Mouse (Mus musculus) limb, embryonic 13.5 days (tissue): ENCODE data around the gene Anapc10. TPM values are rescaled to one million over a fixed set of nuclear protein-coding genes. Genes with fewer than 3 reads are reported as not detected.
"Not testable (repeated sequence)": the region's sequence is repeated elsewhere in the genome, so short reads cannot be mapped to it uniquely, and the experiment has no call there.

Source experiments
- ATAC-seq: fragments of 200-750 bp; cut with Nextera tagmentation; 2 replicates; pipeline ENCODE4 v1.8.0; 2017; ENCODE audit warnings: low read depth, moderate number of reproducible peaks, moderate TSS enrichment; ENCODE audit not compliant: low FRiP score
- H3K27ac ChIP-seq: fragments of 300-500 bp; sonication (generic); 2 replicates; pipeline ENCODE4 v1.5.1; 2015; ENCODE audit warnings: inconsistent platforms, mild to moderate bottlenecking, moderate library complexity
- H3K27me3 ChIP-seq: fragments of 300-500 bp; sonication (generic); 2 replicates; pipeline ENCODE4 v1.6.1; 2015; ENCODE audit warnings: mild to moderate bottlenecking, inconsistent platforms
- H3K36me3 ChIP-seq: fragments of 300-500 bp; sonication (generic); 2 replicates; pipeline ENCODE4 v1.6.1; 2015; ENCODE audit warnings: inconsistent platforms, mild to moderate bottlenecking, moderate library complexity
- H3K4me1 ChIP-seq: fragments of 300-500 bp; sonication (generic); 2 replicates; pipeline ENCODE4 v1.6.1; 2015; ENCODE audit warnings: inconsistent platforms
- H3K4me2 ChIP-seq: fragments of 300-500 bp; sonication (generic); replicated peaks from 2 replicates; pipeline ENCODE4 v1.6.1; 2015; ENCODE audit warnings: inconsistent platforms, mild to moderate bottlenecking, moderate library complexity
- H3K4me3 ChIP-seq: fragments of 300-500 bp; sonication (generic); 2 replicates; pipeline ENCODE4 v1.5.1; 2015; ENCODE audit warnings: moderate library complexity, mild to moderate bottlenecking, inconsistent platforms
- H3K9ac ChIP-seq: fragments of 300-500 bp; sonication (generic); 2 replicates; pipeline ENCODE4 v1.6.1; 2015; ENCODE audit warnings: mild to moderate bottlenecking, inconsistent platforms
- H3K9me3 ChIP-seq: fragments of 300-500 bp; sonication (generic); 2 replicates; pipeline ENCODE4 v1.6.1; 2016; ENCODE audit warnings: inconsistent platforms
- WGBS: fragments of 180-500 bp; shearing (Covaris S2); methylation state at CpG from one replicate; pipeline ENCODE4 v1.1.7; 2015; 5-methylcytosine and 5-hydroxymethylcytosine counted together
- polyA plus RNA-seq: library from polyadenylated mRNA; unstranded; fragments of >200 nt; fragmentation: Nextera tagmentation; extraction: Ambion mirVana; gene quantifications from 2 replicates; pipeline ENCODE4 v1.2.1, GENCODE M21; 2015

Gene Anapc10
- polyA plus RNA-seq, 1 experiment from 2014 or later, result 40.0 TPM

DNA sequence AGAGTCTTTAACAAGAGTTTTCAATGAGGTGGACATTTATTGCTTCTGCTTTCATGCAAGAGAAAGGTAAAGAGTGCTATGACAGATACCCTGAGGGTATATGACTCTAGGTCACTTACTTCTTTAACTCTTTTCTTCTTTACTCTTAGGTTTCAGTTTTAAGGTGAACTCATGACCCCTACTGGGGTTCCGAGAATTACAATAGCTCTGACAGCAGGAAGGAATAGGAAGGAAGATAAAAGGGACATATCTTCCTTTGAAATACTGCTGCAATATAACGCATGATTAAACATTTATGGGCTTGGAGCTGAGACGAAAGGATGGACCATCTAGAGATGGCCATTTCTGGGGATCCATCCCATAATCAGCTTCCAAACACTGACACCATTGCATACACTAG, 13.0 kb downstream of the Anapc10 start:
- Histone ChIP-seq H3K9ac (no peak overlapping the region), H3K27ac (no peak overlapping the region), H3K27me3 (no peaks in the 10 kb centered on the region), H3K4me2 (no peak overlapping the region), H3K36me3 (peaks cover 35% of the 10 kb centered on the region), H3K9me3 (no peaks in the 10 kb centered on the region), H3K4me3 (no peak overlapping the region), H3K4me1 (peaks cover 6% of the 10 kb centered on the region; the same call in 1 of the 2 replicates)
- 62% methylated on average over 3 of the region's 3 CpGs for WGBS
- no peak for ATAC-seq

DNA sequence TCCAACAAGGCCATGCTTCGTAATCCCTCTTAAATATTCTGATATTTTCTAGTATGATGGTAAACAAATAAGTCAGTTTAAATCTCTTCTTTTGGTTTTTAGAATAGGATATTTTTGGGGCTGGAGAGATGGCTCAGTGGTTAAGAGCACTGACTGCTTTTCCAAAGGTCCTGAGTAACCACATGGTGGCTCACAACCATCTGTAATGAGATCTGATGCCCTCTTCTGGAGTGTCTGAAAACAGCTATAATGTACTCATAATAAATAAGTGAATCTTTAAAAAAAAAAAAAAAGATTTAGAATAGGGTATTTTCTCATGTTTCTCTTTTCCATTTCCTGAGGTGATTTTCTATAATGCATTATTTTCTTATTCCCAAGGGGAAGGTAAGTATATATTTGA, 16.3 kb downstream of the Anapc10 start:
- no peaks in the 10 kb centered on the region for H3K27me3 ChIP-seq
- H3K4me1 ChIP-seq, result peaks cover 6% of the 10 kb centered on the region; the same call in 1 of the 2 replicates
- H3K27ac ChIP-seq, result no peak overlapping the region
- ATAC-seq, result no peak
- H3K36me3 ChIP-seq, result peaks cover 28% of the 10 kb centered on the region
- no peak overlapping the region for H3K4me3 ChIP-seq
- no peaks in the 10 kb centered on the region for H3K9me3 ChIP-seq
- no peak overlapping the region for H3K9ac ChIP-seq
- WGBS, result 95% methylated on average over 1 of the region's 1 CpGs
- H3K4me2 ChIP-seq, result no peak overlapping the region

DNA sequence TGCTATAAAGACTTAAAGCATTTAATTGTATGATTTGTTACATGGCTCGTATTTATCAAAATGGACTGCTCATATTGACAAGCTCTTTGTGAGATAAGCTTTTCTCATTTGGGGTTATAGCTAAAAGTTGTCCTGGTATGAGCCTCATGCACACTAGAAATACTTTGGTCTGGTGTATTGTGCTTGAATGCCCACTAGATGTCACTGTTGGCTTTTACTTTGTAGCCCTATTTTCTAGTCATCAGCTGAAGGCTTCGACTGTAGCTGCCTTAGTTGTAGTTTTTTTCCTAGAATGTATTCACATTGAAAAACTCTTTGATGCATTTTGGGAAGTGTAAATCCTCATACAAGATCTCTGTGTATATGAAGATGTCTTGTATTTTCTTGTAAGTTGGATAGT, 22.7 kb downstream of the Anapc10 start:
- Histone ChIP-seq H3K4me3 (no peak overlapping the region), H3K27ac (no peak overlapping the region), H3K9me3 (no peaks in the 10 kb centered on the region), H3K4me1 (no peaks in the 10 kb centered on the region), H3K9ac (no peak overlapping the region), H3K4me2 (no peak overlapping the region), H3K27me3 (no peaks in the 10 kb centered on the region), H3K36me3 (peaks cover 23% of the 10 kb centered on the region)
- no peak for ATAC-seq
- 13% methylated on average over 2 of the region's 2 CpGs for WGBS

DNA sequence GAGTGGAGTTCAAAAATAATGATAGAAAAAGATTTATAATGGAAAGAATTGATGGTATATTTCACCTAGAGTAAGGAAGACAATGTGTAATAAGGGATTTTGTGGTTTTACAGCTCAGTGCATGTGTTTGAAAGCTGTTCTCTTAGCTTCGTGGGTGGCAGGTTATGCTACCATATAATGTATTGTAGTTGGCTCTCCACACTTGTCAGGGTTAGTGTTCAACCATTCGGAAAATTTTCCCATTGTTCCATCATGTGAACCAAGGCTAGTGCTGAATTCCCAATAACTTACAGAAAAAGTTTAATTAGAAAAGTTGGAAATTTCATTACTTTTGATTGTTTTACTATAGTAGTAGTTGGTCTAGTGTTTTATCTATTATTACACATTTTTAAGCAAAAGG, 36.6 kb downstream of the Anapc10 start:
- H3K27ac ChIP-seq, result no peak overlapping the region
- H3K4me2 ChIP-seq, result no peak overlapping the region
- no peaks in the 10 kb centered on the region for H3K9me3 ChIP-seq
- H3K27me3 ChIP-seq, result no peaks in the 10 kb centered on the region
- H3K36me3 ChIP-seq, result peaks cover 9% of the 10 kb centered on the region
- peaks cover 3% of the 10 kb centered on the region; the same call in 1 of the 2 replicates for H3K4me1 ChIP-seq
- WGBS, result 63% methylated on average over 2 of the region's 2 CpGs
- H3K4me3 ChIP-seq, result no peak overlapping the region
- no peak for ATAC-seq
- H3K9ac ChIP-seq, result no peak overlapping the region

DNA sequence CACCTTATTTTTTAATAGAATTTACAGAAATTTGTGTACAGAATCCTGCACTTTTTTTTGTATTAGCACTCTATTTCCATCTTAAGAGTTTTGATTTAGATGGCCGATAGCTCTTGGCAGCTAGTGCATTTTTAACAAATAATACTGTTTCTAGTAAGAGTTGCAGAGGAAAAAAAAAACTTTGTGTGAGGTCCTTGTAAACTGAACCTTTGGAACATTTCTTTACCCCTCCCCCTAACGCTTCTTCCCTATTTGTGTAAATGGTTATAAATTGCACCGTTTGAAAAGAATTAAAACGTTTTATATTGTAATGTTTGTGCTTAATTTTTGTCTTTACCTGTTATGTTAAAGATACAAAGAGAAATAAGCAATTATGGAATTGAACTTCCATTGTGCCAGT, 37.0 kb downstream of the Anapc10 start:
- Histone ChIP-seq H3K4me1 (peaks cover 3% of the 10 kb centered on the region; the same call in 1 of the 2 replicates), H3K4me3 (no peak overlapping the region), H3K9ac (no peak overlapping the region), H3K27ac (no peak overlapping the region), H3K4me2 (no peak overlapping the region), H3K9me3 (no peaks in the 10 kb centered on the region), H3K27me3 (no peaks in the 10 kb centered on the region), H3K36me3 (peaks cover 9% of the 10 kb centered on the region)
- WGBS, result 72% methylated on average over 4 of the region's 4 CpGs
- ATAC-seq, result no peak

DNA sequence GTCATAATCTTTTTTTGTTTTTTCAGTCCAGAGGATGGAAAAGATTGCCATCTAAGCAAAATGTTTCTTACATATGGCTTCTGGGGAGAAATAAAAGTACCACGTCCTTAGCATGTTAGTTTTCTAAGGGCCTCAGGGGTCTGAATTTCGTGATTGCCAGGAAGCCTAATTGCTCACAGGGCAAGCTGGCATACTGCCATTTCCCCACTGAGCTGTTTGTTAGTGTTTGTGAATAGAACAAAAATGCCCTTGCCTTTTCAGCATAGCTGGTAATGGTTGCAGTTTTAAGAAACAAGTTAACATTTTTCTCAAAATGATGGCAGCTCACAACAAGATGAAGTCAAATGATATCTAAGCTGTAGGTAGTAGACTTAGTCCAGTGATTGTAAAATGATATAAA, 38.7 kb downstream of the Anapc10 start:
- Histone ChIP-seq H3K9me3 (no peaks in the 10 kb centered on the region), H3K9ac (no peak overlapping the region), H3K36me3 (peaks cover 7% of the 10 kb centered on the region), H3K4me1 (peaks cover 3% of the 10 kb centered on the region; the same call in 1 of the 2 replicates), H3K4me2 (no peak overlapping the region), H3K27ac (no peak overlapping the region), H3K27me3 (no peaks in the 10 kb centered on the region), H3K4me3 (no peak overlapping the region)
- 28% methylated on average over 2 of the region's 2 CpGs for WGBS
- no peak for ATAC-seq

DNA sequence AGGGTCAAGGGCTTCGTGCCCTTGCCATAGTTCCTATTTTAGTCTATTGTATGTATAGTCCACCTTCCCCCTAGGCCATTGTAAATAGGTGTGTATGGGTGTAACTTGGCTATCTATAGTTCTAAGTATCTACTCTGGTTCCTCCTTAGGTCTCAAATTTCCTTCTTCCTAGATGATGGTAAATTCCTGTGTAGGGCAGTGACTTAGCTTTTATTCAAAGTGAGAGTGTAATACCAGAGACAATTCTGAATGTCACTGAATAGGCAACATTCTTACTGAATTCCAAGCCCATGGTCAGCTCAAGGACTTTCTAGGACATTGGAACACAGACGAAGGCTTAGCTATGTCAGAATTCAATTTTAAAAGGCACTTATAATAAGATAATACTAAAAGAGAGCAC, 83.3 kb downstream of the Anapc10 start:
- not testable (repeated sequence) for H3K27me3 ChIP-seq, ATAC-seq, H3K9ac ChIP-seq, H3K27ac ChIP-seq, H3K9me3 ChIP-seq, H3K4me1 ChIP-seq, H3K4me3 ChIP-seq, H3K4me2 ChIP-seq, H3K36me3 ChIP-seq
- 86% methylated on average over 2 of the region's 2 CpGs for WGBS

DNA sequence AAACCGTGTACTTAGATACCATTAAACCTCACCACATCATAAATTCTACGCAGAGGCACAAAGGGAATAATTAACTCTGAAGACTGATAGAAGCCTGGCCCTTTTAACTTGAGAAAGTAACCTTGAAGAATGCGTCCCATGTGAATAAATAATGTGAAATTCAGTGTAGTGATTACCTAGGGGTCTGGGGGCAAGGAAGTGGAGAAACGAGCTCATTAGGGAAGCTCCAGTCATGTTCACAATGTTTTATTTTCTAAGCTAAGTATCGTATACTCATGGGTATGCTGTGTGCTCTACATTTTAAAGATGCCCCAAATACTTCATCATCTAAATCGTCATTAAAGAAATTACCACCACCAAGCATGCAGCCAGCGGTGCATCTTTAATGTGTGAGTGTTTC, 85.1 kb downstream of the Anapc10 start:
- H3K9ac ChIP-seq, result no peak overlapping the region
- 20% methylated on average over 7 of the region's 7 CpGs for WGBS
- H3K27me3 ChIP-seq, result peaks cover 9% of the 10 kb centered on the region
- no peaks in the 10 kb centered on the region for H3K36me3 ChIP-seq
- H3K9me3 ChIP-seq, result no peaks in the 10 kb centered on the region
- H3K4me1 ChIP-seq, result peaks cover 13% of the 10 kb centered on the region
- 0 out of 2 replicates have a peak, but pooled peaks have one; percentile 40 for ATAC-seq
- H3K4me3 ChIP-seq, result no peak overlapping the region
- H3K27ac ChIP-seq, result no peak overlapping the region
- H3K4me2 ChIP-seq, result no peak overlapping the region

DNA sequence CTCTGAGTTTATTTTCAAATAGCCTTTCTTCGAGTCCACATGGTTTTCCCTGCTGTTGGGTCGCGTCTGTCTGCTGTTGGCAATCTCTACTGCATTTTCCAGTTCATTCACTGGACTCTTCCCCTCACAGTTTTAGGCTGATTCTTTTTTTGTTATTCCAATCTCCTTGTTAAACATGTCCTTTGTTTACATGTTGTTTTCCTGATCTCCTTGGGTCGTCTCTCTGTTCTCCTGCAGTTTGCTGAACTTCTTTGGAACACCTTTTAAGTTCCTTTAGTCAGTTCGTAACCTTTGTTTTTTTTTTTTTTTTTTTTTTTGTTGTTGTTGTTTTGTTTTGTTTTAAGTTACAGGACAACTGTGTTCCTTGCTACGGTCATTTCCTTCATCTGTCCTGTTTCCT, 92.9 kb downstream of the Anapc10 start:
- H3K27ac ChIP-seq, result no peak overlapping the region
- H3K4me3 ChIP-seq, result no peak overlapping the region
- 89% methylated on average over 6 of the region's 6 CpGs for WGBS
- no peak overlapping the region for H3K9ac ChIP-seq
- peaks cover 3% of the 10 kb centered on the region; the same call in 1 of the 2 replicates for H3K9me3 ChIP-seq
- ATAC-seq, result no peak
- H3K27me3 ChIP-seq, result no peaks in the 10 kb centered on the region
- H3K4me2 ChIP-seq, result no peak overlapping the region
- peaks cover 14% of the 10 kb centered on the region; the same call in 1 of the 2 replicates for H3K4me1 ChIP-seq
- H3K36me3 ChIP-seq, result no peaks in the 10 kb centered on the region

DNA sequence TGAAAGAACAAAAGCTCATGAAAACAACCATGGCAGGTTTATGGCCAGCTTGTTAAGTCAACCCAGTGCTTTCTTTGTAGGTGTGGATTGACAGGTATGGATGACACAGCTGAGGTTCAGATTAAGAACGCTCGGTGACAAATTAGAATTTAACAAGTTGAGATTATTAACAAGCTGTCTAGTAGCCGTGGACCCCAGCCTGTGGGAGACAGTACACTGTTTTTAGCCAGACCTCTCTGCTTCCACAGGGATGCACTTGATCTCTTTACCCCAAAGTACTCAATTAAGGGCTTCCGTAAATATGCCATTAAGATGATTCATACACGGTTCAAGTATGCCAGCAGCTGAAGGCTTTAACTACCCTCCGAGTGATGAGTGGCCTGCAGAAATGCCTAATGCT, 95.4 kb downstream of the Anapc10 start:
- Histone ChIP-seq H3K36me3 (no peaks in the 10 kb centered on the region), H3K4me2 (no peak overlapping the region), H3K4me3 (no peak overlapping the region), H3K27ac (no peak overlapping the region), H3K27me3 (no peaks in the 10 kb centered on the region), H3K9me3 (peaks cover 3% of the 10 kb centered on the region; the same call in 1 of the 2 replicates), H3K9ac (no peak overlapping the region), H3K4me1 (peaks cover 5% of the 10 kb centered on the region; the same call in 1 of the 2 replicates)
- no peak for ATAC-seq
- 8% methylated on average over 6 of the region's 6 CpGs for WGBS

DNA sequence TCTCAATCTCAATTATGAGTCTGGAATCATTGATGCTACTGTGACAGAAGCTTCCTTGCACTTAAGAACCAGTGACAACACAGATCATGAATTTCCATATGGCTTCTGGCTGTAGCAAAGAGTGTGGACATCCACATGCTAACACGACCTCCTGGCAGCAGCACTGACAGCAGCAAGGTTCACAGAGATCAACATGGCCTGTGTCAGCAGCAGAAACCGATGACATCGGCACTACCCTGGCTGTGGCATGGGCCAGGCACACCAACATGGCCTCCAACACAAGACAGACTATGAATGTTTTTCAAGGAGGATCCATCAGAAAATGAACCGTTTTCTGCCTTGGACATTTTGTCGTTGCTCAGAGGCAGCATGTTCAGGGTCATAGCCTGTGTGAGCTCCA, 114.9 kb downstream of the Anapc10 start:
- Histone ChIP-seq H3K9ac (no peak overlapping the region), H3K4me3 (no peak overlapping the region), H3K36me3 (no peaks in the 10 kb centered on the region), H3K27ac (no peak overlapping the region), H3K9me3 (no peaks in the 10 kb centered on the region), H3K4me1 (peaks cover 14% of the 10 kb centered on the region; the same call in 1 of the 2 replicates), H3K4me2 (no peak overlapping the region), H3K27me3 (0 out of 2 replicates have a peak, but pooled peaks cover 3% of the 10 kb centered on the region)
- WGBS, result 92% methylated on average over 5 of the region's 5 CpGs
- ATAC-seq, result no peak
